Mouse (Mus musculus) mammary gland, adult 2 months (tissue): ENCODE data around the gene Gm960. TPM values are rescaled to one million over a fixed set of nuclear protein-coding genes. Genes with fewer than 3 reads are reported as not detected.

Experiments
- polyA plus RNA-seq: library from polyadenylated mRNA; depleted of rRNA; stranded (reverse); fragments of >200 nt; gene quantifications from 2 replicates; pipeline ENCODE4 v1.2.3, GENCODE M21; 2012; ENCODE audit warnings: low replicate concordance; rRNA removed

Gene Gm960
- 0.89 and 0.98 TPM in 2 replicates for polyA plus RNA-seq

DNA sequence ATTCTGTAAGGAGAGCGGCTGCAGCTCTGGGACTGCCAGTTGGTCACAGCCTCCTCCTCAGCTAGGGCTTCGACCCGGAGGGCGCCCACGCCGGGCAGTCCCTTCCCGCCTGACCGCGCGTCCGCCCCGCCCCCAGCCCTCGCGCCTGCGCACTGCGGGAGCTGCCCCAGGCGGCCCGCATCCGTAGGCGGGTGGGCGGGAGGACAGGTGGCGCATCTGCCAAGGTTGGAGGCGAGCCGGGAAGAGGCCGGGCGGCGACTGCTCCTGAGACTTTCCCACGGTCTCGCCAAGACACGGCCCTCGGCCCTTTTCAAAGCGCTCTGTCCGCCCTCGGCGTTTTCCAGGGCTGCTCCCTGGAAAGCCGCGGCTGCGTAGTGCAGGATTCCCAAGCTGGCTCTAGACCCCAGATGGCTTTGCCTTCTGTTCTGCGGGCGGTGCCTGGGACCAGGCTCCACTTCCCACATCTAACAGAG lies at the start of gene Gm960:
TSS of gene Gm960 (minus strand) at position 464 of the 473 bp plus-strand sequence.

DNA sequence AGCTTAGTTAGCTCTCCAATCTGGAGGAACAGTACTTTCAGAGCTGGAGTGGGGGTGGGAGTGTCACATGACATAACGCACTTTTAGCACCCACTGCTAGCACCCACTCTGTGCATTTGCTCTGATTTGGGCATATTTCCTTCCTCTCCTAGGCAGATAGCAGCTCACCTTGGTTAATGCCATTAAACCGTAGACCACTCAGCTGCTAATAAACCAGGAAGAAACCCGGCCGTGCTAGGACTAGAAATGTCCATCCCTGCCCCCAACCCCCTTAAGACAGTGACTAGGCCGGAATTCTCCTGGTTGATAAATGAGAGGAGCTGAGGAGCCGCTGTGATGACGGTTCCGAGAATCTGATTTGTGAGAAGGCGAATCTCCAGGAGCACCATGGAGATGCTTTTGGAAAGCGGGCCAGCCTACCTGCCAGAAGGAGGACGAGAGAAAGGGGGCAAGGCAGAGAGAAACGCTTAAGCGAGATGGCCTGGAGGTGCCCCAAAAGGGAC lies 12.7 kb upstream of the Gm960 start, which contains the start of gene Sptbn2:
TSS of gene Sptbn2 (plus strand) at position 70 of the 503 bp plus-strand sequence.

DNA sequence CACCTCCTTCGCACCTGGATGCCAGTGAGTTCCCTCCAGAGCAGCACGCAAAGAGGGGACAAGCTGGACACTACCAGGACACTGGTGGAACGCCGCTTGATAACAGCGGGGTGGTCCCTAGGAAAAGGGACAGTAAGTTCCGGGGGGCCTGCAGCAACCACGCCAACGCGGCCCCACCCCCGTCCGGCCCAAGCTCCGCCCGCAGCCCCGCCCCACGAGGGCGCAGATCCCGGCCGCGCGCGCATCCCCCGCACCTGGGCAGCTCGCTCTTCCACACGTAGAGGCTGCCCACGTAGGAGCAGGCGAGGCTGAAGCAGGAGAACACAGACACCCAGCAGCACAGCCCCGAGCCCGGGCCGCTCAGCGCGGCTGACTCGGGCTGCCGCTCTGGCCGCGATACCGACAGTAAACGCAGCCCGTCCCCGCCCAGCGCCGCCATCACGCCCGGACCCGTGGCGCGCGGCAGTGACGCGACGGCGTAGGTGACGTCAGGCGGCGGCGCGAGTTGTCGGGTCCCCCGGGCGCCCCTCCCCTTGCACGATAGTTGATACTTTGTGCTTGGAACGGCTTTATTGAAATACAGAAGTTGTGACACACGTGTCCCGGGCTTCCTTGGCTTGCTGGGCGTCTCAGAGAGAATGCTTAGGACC lies 73.2 kb downstream of the Gm960 start, which contains the start of gene Rce1:
TSS of gene Rce1 (minus strand) at position 463 of the 650 bp plus-strand sequence.

DNA sequence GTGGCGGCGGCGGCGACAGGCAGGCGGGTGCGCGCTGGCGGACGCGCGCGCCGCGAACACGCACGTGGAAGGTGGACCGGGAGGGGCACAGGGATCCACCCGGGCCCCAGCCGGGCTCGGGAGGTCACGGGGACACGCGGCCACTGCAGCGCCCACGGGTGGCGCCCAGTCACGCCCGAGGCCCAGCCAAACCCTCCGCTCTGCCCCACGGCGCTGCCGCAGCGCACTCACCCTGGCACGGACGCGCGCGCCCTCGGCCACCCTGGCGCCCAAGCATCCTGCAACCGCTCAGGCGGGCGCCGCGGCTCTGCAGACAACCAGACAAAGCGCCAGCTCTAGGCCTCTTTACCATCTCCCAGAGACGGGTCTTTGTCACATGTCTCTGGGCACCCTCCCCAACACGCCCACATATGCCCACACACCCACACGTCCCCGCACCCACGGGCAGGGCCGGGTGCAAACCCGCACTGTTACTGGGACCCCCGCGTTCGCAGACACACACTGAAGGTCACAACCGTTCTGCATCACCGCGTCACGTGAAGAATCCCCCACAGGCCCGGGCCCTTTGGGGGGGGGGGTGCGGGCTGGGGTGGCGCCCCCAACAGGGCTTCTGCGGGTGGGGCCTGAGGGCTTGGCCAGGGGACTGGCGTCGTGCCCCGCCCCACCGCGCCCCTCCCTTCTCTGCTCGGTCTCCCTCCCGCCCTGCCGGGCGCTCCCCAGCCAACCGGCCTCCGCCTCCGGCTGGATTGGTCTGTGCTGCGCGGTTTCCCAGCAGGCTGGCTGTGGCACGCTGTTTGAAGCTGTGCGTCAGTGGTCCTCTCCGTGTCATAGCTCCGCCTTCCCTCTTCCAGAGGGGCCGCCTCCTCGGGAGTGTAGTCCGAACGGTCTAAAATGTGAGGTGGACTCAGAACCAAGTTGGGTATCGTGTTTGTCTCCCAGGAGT lies 83.0 kb downstream of the Gm960 start, which contains the start of gene Lrfn4:
TSS of gene Lrfn4 (minus strand) at position 517 of the 943 bp plus-strand sequence.

Other genes starting within 250 kb of the Gm960 start
- gene Syt12, start 221.2 kb downstream of the Gm960 start, polyA plus RNA-seq: 14.4 and 29.0 TPM in 2 replicates
- 11.6 and 14.4 TPM in 2 replicates for gene 2010003K11Rik, start 200.1 kb downstream of the Gm960 start, polyA plus RNA-seq
- 548 and 804 TPM in 2 replicates for gene Pcx, start 188.2 kb downstream of the Gm960 start, polyA plus RNA-seq
- 12.3 and 26.6 TPM in 2 replicates for gene Lrfn4, start 83.0 kb downstream of the Gm960 start, polyA plus RNA-seq
- gene Rce1, start 73.0 kb downstream of the Gm960 start, polyA plus RNA-seq: 86.7 and 104 TPM in 2 replicates
- 2.4 and 3.1 TPM in 2 replicates for gene Sptbn2, start 12.5 kb upstream of the Gm960 start, polyA plus RNA-seq
- 7.6 and 8.1 TPM in 2 replicates for gene Rbm4b, start 57.8 kb upstream of the Gm960 start, polyA plus RNA-seq
- gene Rbm4, start 95.2 kb upstream of the Gm960 start, polyA plus RNA-seq: 30.1 and 37.6 TPM in 2 replicates
- 16.6 and 27.0 TPM in 2 replicates for gene Gm21992, start 112.9 kb upstream of the Gm960 start, polyA plus RNA-seq
- 47.0 and 81.2 TPM in 2 replicates for gene Rbm14, start 113.0 kb upstream of the Gm960 start, polyA plus RNA-seq
- gene Ccs, start 140.7 kb upstream of the Gm960 start, polyA plus RNA-seq: 28.5 and 29.5 TPM in 2 replicates
- 0.07 TPM in 1 of 2 replicates, not detected in the other for gene Ccdc87, start 140.7 kb upstream of the Gm960 start, polyA plus RNA-seq
- 103 and 209 TPM in 2 replicates for gene Ctsf, start 156.5 kb upstream of the Gm960 start, polyA plus RNA-seq
- 0.54 and 894 TPM in 2 replicates for gene Actn3, start 179.2 kb upstream of the Gm960 start, polyA plus RNA-seq
- 29.8 and 33.4 TPM in 2 replicates for gene Zdhhc24, start 180.0 kb upstream of the Gm960 start, polyA plus RNA-seq
- 2.7 and 4.2 TPM in 2 replicates for gene Bbs1, start 208.0 kb upstream of the Gm960 start, polyA plus RNA-seq
- gene Dpp3, start 229.6 kb upstream of the Gm960 start, polyA plus RNA-seq: 87.1 and 105 TPM in 2 replicates
- 6.9 and 8.4 TPM in 2 replicates for gene Peli3, start 244.5 kb upstream of the Gm960 start, polyA plus RNA-seq